Mouse (Mus musculus) liver, embryonic 15.5 days (tissue): Measurements from ENCODE around the gene Scd4. TPM values are rescaled to one million over a fixed set of nuclear protein-coding genes. Genes with fewer than 3 reads are reported as not detected.
"Not testable (repeated sequence)": the region's sequence is repeated elsewhere in the genome, so short reads cannot be mapped to it uniquely, and the experiment has no call there.

Experiments used
- ATAC-seq: fragments of 200-750 bp; cut with Nextera tagmentation; 2 replicates; pipeline ENCODE4 v1.8.0; 2017; ENCODE audit warnings: moderate number of reproducible peaks, mild to moderate bottlenecking, moderate library complexity; ENCODE audit not compliant: insufficient read depth
- H3K27ac ChIP-seq: fragments of 300-500 bp; sonication (generic); replicated peaks from 2 replicates; pipeline ENCODE4 v1.5.1; 2015; ENCODE audit warnings: mild to moderate bottlenecking, inconsistent platforms
- H3K27me3 ChIP-seq: fragments of 300-500 bp; sonication (generic); 2 replicates; pipeline ENCODE4 v1.6.1; 2015; ENCODE audit warnings: mild to moderate bottlenecking, inconsistent platforms
- H3K36me3 ChIP-seq: fragments of 300-500 bp; sonication (generic); replicated peaks from 2 replicates; pipeline ENCODE4 v1.6.1; 2015; ENCODE audit warnings: moderate library complexity, mild to moderate bottlenecking, inconsistent platforms
- H3K4me1 ChIP-seq: fragments of 300-500 bp; sonication (generic); replicated peaks from 2 replicates; pipeline ENCODE4 v1.6.1; 2015; ENCODE audit warnings: inconsistent platforms
- H3K4me2 ChIP-seq: fragments of 300-500 bp; sonication (generic); 2 replicates; pipeline ENCODE4 v1.6.1; 2015; ENCODE audit warnings: moderate library complexity, mild to moderate bottlenecking, inconsistent platforms
- H3K4me3 ChIP-seq: fragments of 300-500 bp; sonication (generic); replicated peaks from 2 replicates; pipeline ENCODE4 v1.5.1; 2015; ENCODE audit warnings: mild to moderate bottlenecking, inconsistent platforms
- H3K9ac ChIP-seq: fragments of 300-500 bp; sonication (generic); 2 replicates; pipeline ENCODE4 v1.6.1; 2015; ENCODE audit warnings: moderate library complexity, mild to moderate bottlenecking, inconsistent platforms
- H3K9me3 ChIP-seq: fragments of 300-500 bp; sonication (generic); replicated peaks from 2 replicates; pipeline ENCODE4 v1.6.1; 2016; ENCODE audit warnings: inconsistent platforms
- WGBS: fragments of 180-500 bp; shearing (Covaris S2); methylation state at CpG from one replicate; pipeline ENCODE4 v1.1.7; 2015; ENCODE audit warnings: mixed read lengths; ENCODE audit not compliant: insufficient replicate concordance; 5-methylcytosine and 5-hydroxymethylcytosine counted together
- polyA plus RNA-seq: library from polyadenylated mRNA; unstranded; fragments of >200 nt; fragmentation: Nextera tagmentation; extraction: Ambion mirVana; gene quantifications from 2 replicates; pipeline ENCODE4 v1.2.1, GENCODE M21; 2015

Gene Scd4
- polyA plus RNA-seq, 1 experiment from 2014 or later, result not detected

DNA sequence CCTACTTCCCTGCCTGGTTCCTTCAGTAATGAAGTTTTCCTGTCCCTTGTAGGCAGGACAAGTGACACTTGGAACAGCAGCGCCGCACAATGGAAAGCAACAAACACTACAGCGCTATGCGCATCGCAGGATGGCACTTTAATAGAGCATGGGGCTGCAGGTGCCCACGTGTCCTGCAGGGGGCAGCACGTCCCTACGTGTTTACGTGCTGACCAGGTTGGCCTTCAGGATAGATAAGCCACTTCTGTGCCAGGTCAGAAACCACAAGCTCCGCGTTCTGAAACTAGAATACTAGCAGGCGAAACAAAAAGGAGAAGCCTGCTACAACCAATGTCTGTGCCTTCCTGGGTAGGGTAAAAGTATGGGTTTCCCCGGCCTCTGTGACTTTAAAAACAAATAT lies 30.6 kb downstream of the Scd4 start:
- Histone ChIP-seq H3K27ac (no peak overlapping the region), H3K4me3 (no peak overlapping the region), H3K9me3 (no peaks in the 10 kb centered on the region), H3K27me3 (no peaks in the 10 kb centered on the region), H3K36me3 (no peaks in the 10 kb centered on the region), H3K4me2 (no peak overlapping the region), H3K4me1 (peaks cover 13% of the 10 kb centered on the region), H3K9ac (no peak overlapping the region)
- 0 out of 2 replicates have a peak, but pooled peaks have one; percentile 42 for ATAC-seq
- WGBS, result 7% methylated on average over 13 of the region's 13 CpGs

- Histone ChIP-seq H3K36me3 (no peaks in the 10 kb centered on the region), H3K4me1 (peaks cover 13% of the 10 kb centered on the region), H3K9ac (no peak overlapping the region), H3K27ac (no peak overlapping the region), H3K4me3 (no peak overlapping the region), H3K4me2 (no peak overlapping the region), H3K27me3 (no peaks in the 10 kb centered on the region), H3K9me3 (no peaks in the 10 kb centered on the region)
- ATAC-seq, result no peak
- 63% methylated on average over 8 of the region's 8 CpGs for WGBS
These were observed 31.1 kb downstream of the Scd4 start for GRCm38 (mm10) chr19:44364029-44364428.

- H3K9ac ChIP-seq, result no peak overlapping the region
- H3K4me3 ChIP-seq, result no peak overlapping the region
- H3K36me3 ChIP-seq, result no peaks in the 10 kb centered on the region
- WGBS, result 50% methylated on average over 4 of the region's 4 CpGs
- ATAC-seq, result peak; percentile 22; the same call in 1 of the 2 replicates
- H3K4me1 ChIP-seq, result peaks cover 13% of the 10 kb centered on the region
- H3K9me3 ChIP-seq, result no peaks in the 10 kb centered on the region
- no peaks in the 10 kb centered on the region for H3K27me3 ChIP-seq
- no peak overlapping the region for H3K27ac ChIP-seq
- no peak overlapping the region for H3K4me2 ChIP-seq
These were observed 32.8 kb downstream of the Scd4 start for GRCm38 (mm10) chr19:44365733-44366132.

GRCm38 (mm10) chr19:44367076-44367475 lies 34.2 kb downstream of the Scd4 start:
- H3K4me1 ChIP-seq, result peaks cover 13% of the 10 kb centered on the region
- H3K4me2 ChIP-seq, H3K9ac ChIP-seq, ATAC-seq, H3K27ac ChIP-seq, H3K36me3 ChIP-seq, H3K9me3 ChIP-seq, H3K27me3 ChIP-seq, H3K4me3 ChIP-seq: not testable (repeated sequence)
- WGBS, result 74% methylated on average over 10 of the region's 10 CpGs

DNA sequence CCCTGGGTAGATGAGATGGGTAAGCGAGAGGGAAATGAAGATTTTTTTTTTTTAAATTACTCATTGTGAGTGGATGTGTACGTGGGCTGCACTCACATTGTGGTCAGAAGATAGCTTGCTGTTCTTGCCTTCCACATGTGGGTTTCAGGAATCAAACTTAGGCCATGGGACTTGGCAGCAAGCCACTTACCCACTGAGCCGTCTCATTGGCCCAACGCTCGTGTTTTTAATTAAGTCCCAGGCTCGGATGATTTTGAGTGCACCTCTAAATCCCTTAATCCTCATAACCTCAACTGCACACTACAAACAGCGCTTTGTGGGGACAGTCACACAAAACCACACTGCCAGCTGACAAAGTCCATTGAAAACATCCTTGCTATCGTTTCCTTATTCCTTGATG lies 36.5 kb downstream of the Scd4 start:
- Histone ChIP-seq H3K27me3 (no peaks in the 10 kb centered on the region; the same call in 1 of the 2 replicates), H3K9ac (no peak overlapping the region), H3K36me3 (no peaks in the 10 kb centered on the region), H3K9me3 (no peaks in the 10 kb centered on the region), H3K27ac (no peak overlapping the region), H3K4me1 (0 out of 2 replicates have a peak, but pooled peaks cover 4% of the 10 kb centered on the region), H3K4me2 (no peak overlapping the region), H3K4me3 (no peak overlapping the region)
- no peak for ATAC-seq
- WGBS, result 61% methylated on average over 8 of the region's 8 CpGs

DNA sequence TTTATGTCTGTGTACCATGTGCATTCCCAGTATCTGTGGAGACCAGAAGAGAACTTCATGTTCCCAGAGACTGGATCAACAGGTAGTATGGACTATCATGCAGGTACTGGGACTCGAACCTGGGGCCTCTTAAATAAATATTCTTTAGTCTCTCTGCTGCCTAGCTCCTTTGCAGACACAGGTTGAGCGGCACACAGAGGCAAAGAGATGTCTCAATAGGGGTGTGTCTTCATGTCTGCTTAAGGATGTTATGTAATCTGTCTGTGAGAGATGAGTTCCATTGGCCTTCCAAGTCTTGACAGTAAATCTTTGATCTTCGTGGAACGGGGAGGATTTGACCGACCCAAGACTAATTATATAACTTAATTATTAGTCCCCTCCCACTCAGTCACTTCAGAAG lies 37.3 kb downstream of the Scd4 start:
- no peak for ATAC-seq
- H3K4me3 ChIP-seq, result no peak overlapping the region
- WGBS, result 55% methylated on average over 5 of the region's 5 CpGs
- H3K27ac ChIP-seq, result no peak overlapping the region
- H3K27me3 ChIP-seq, result no peaks in the 10 kb centered on the region; the same call in 1 of the 2 replicates
- no peaks in the 10 kb centered on the region for H3K36me3 ChIP-seq
- no peaks in the 10 kb centered on the region for H3K9me3 ChIP-seq
- H3K4me2 ChIP-seq, result no peak overlapping the region
- H3K9ac ChIP-seq, result no peak overlapping the region
- H3K4me1 ChIP-seq, result 0 out of 2 replicates have a peak, but pooled peaks cover 4% of the 10 kb centered on the region

DNA sequence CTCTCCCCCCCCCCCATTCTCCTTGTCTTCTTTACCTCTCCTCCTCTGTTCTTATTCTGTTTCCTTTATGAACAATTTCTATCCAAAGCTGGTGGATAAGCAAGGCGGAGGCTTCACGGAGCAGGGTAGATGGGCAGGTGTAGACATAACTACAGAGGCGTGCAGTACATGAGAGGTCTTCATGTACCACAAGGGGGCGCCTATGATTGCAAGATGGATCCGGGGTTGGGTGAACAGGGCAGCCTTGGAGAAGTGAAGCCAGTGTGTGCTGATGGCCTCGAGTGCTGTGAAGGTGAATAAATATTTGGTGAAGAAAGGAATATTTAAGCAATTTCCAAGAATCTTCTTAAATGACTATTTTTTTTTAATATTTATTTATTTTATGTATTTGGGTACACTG lies 40.1 kb downstream of the Scd4 start:
- no peak overlapping the region for H3K4me3 ChIP-seq
- H3K9me3 ChIP-seq, result no peaks in the 10 kb centered on the region
- no peaks in the 10 kb centered on the region for H3K36me3 ChIP-seq
- no peaks in the 10 kb centered on the region; the same call in 1 of the 2 replicates for H3K27me3 ChIP-seq
- no peak overlapping the region for H3K4me2 ChIP-seq
- peak; percentile 74 for ATAC-seq
- peaks cover 7% of the 10 kb centered on the region for H3K4me1 ChIP-seq
- 9% methylated on average over 6 of the region's 6 CpGs for WGBS
- H3K9ac ChIP-seq, result no peak overlapping the region
- no peak overlapping the region for H3K27ac ChIP-seq

DNA sequence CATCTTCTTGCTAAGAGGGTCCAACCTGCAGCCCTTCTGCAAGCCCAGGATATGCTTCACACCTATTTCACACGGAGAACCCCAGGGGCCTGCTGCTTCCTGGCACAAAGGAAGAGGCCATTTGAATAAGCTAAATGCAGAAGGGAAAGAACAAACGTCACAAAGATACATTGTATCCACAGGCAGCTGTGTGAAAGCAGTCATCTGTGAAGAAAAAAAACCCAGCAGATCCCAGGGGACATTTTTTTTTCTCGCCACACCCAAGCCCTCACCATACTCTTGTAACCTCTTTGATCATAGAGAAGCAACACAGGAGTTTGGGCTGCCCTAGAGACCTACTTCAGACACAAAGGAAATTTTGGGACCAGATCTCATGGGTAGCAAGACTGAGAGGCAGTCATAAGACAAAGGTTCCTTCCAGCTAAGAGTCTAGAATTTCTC lies 43.6 kb downstream of the Scd4 start:
- ATAC-seq, result no peak
- WGBS, result 31% methylated on average over 3 of the region's 3 CpGs
- Histone ChIP-seq H3K9me3 (no peaks in the 10 kb centered on the region), H3K4me2 (no peak overlapping the region), H3K27ac (no peak overlapping the region), H3K4me1 (peaks cover 8% of the 10 kb centered on the region), H3K4me3 (no peak overlapping the region), H3K36me3 (no peaks in the 10 kb centered on the region), H3K9ac (no peak overlapping the region), H3K27me3 (no peaks in the 10 kb centered on the region)

- WGBS, result 36% methylated on average over 5 of the region's 5 CpGs
- Histone ChIP-seq H3K4me1 (peaks cover 8% of the 10 kb centered on the region), H3K9me3 (no peaks in the 10 kb centered on the region), H3K36me3 (no peaks in the 10 kb centered on the region), H3K27me3 (no peaks in the 10 kb centered on the region), H3K4me3 (no peak overlapping the region), H3K4me2 (no peak overlapping the region), H3K27ac (no peak overlapping the region), H3K9ac (no peak overlapping the region)
- ATAC-seq, result no peak
These were observed 44.9 kb downstream of the Scd4 start for GRCm38 (mm10) chr19:44377629-44378375.

DNA sequence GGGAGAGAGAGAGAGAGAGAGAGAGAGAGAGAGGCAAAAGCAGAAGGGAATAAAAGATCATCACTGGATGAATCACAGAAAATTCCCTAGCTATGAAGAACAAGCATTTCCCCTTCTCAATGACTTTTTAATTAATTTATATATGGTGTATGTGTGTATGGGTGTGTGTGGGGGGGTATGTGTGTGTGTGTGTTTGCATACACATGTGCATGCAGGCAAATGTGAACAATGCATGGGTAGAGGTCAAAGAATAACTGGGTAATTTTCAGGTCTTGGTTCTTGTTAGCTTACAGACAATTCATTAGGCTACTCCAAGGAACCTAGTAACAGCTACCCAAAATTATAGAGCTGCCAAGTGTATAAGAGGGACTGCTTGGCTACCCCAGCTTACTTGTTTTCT lies 46.2 kb downstream of the Scd4 start:
- H3K27me3 ChIP-seq, result no peaks in the 10 kb centered on the region
- peaks cover 8% of the 10 kb centered on the region for H3K4me1 ChIP-seq
- H3K27ac ChIP-seq, result no peak overlapping the region
- H3K4me3 ChIP-seq, result no peak overlapping the region
- H3K4me2 ChIP-seq, result no peak overlapping the region
- H3K36me3 ChIP-seq, result no peaks in the 10 kb centered on the region
- no peaks in the 10 kb centered on the region for H3K9me3 ChIP-seq
- H3K9ac ChIP-seq, result no peak overlapping the region
- ATAC-seq, result no peak

GRCm38 (mm10) chr19:44380065-44380464 lies 47.2 kb downstream of the Scd4 start:
- Histone ChIP-seq H3K36me3 (no peaks in the 10 kb centered on the region), H3K27ac (no peak overlapping the region), H3K9ac (no peak overlapping the region), H3K4me3 (no peak overlapping the region), H3K9me3 (no peaks in the 10 kb centered on the region), H3K4me2 (no peak overlapping the region), H3K27me3 (no peaks in the 10 kb centered on the region), H3K4me1 (peaks cover 17% of the 10 kb centered on the region)
- ATAC-seq, result 0 out of 2 replicates have a peak, but pooled peaks have one; percentile 20
- 65% methylated on average over 4 of the region's 4 CpGs for WGBS
